Mouse (Mus musculus): ENCODE data around the gene Aox4. TPM values are rescaled to one million over a fixed set of nuclear protein-coding genes. Genes with fewer than 3 reads are reported as not detected.

Gene Aox4
- total RNA-seq (2021) = not detected
- long read RNA-seq, experiment 1 = 0 reads
- long read RNA-seq, experiment 2 = 0 reads

DNA sequence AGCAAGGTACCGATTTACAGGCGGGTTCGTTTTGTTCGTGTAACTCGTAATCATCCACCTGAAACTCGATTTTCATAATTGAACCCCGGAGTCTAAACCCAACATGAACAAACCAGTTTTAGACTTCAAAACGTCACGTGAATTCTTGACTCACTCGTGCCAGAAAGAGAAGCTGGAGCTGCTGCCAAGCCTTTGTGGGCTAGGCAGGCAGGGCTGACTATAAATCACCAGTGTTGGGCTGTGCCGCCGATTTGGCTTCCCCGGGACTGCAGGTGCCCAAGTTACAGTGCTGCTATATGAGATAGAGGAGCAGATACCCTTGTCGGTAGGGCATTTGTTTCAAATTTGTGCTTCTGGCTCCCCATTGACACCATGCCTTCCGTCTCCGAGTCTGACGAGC is at the start of gene Aox4:
TSS of gene Aox4 (plus strand) at position 195 of the 400 bp plus-strand sequence.
- DNase-seq (ENCODE audit: low spot score in 2 of 2) = peak; percentile 17 to 28

DNA sequence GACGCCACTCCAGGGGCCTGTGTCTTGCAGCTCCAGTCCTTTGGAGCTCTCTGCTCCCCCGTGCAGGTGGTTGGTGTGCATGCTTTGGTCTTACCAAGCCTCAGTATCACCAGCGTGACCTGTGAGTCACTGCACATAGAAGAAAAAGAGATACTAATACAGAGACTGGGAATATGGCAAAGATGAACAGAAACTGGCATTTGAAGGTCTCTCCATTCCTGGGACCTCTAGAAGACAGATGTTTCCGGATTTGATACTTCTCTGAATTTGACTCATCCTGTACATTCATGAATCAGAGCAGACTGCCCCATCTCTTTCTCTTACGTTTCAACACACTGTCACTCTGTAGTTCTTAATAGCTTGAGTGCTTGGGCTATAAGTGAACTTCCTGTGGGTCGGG is 40.3 kb upstream of the Aox4 start:
- DNase-seq (ENCODE audit: low spot score in 2 of 2) = no peak

DNA sequence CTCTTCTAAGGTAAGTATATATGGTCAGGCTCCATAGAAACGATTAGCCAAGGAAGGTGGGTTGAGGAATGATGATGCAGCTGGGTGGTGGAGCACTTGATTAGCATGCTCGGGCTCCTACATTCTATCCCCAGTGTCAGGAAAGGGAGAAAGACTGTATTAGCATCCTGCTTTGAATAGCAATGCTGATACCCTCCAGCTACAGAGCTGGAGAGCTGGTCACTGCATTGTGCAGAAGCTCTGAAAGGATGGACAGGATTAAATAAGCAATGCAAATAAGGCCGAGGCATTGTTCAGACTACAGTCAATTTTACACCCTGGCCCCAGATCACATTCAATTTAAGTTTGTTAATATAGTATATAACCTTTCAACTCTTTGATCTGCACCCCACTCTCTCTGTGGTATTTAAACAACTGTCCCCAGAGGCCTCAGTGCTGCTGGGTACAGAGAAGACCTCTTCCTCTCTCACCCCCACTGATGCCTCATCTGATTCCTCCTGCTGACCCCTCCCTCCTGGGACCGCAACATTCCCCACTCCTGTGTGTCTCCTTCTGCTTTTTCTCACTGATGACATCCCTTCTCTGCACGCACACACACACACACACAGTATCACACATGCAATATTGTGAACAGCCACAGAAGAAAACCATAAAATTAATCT is 21.6 kb upstream of the Aox4 start:
- no peak for DNase-seq (ENCODE audit: low spot score in 2 of 2)

DNA sequence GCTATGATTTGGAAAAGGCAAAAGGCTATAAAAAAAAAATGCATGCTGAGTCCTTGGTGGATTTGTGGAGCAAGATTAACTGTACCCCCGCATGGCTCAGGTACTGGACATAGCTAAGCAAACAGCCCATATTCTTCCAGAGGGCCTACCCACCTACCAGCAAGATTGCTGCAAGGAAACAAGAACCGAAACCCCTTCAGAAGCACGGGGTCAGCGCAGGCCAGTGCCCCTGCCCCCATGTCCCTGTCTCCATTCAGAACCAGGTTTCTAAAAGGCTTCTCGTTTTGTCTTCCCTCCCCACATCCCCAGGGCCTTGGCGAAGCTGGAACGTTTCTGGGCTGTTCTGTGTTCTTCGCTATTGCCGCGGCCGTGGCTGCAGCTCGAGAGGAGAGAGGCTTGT is 15.9 kb upstream of the Aox4 start:
- no peak for DNase-seq (ENCODE audit: low spot score in 2 of 2)

DNA sequence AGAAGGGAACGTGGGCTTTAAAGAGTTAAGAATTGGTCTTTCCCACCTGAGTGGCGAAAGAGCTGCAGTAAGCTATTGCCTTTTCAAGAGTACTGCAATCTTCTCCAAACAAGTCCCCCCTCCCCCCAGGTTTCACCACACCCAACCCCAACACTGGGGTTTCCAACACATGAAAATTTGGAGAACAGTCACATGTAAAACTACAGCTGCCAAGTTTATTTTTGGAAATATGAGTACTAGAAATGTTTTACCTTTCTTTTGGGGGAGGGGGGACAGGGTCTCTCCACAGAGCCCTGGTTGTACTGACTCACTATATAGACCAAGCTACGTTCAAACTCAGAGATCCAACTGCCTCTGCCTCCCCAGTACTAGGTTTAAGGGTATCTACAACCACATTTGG is 15.2 kb upstream of the Aox4 start:
- no peak for DNase-seq (ENCODE audit: low spot score in 2 of 2)

DNA sequence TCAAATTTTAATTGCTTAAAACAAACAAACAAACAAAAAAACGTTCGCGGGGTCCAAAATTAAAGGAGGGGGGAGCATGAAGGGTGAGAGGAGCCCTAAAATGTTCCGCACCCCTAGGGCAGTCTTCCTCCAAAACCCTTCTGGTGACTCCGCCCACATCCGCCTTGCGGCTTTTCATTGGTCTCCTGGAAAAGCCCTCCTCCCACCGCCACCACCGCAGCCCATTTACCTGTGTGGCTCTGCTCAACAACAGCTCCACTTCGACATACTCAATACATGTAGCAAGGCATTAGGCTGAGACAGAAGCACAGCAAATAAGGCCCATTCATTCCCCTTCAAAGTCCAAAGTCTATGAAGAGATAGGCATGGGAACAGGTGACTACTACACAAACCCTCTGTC is 14.7 kb upstream of the Aox4 start:
- no peak for DNase-seq (ENCODE audit: low spot score in 2 of 2)

DNA sequence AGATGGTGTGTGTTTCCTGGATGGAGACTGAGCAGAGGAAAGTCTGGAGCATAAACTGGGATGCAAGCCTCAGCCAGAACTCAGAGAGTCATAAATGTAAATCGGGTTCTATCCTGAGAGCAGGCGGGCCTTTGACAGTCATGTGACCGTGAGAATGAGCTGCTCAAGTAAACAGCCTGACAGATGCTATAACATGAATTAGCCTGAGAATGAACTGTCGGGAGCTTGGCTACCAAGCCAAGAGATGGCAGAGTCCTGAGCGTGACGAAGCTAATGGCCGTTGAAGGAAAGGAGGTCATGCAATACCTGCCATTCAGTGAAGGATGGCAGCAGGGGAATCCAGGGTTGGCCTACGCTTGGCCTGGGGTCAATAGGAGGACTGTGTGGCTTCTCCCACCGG is 13.2 kb upstream of the Aox4 start:
- no peak for DNase-seq (ENCODE audit: low spot score in 2 of 2)

DNA sequence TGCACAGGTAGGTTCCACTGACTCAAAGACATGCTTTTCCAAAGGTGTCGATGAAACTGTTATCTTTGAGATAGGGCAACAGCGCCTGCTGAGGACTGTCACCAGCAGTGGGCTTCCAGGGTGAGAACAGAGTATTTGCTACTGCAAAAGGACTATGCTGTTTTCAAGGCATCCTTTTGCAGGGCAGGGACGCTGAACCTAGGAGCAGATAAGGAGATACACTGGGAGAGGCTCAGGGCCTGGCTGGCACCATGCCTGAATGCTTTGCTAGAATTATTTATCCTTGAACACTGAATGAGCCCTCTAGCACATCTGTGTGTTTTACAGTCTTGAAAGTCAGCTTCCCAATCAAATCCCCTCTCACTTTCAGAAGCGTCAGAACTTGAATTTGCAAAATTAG is 11.8 kb upstream of the Aox4 start:
- DNase-seq (ENCODE audit: low spot score in 2 of 2) = peak in 1 of 2 experiments; percentile 4

DNA sequence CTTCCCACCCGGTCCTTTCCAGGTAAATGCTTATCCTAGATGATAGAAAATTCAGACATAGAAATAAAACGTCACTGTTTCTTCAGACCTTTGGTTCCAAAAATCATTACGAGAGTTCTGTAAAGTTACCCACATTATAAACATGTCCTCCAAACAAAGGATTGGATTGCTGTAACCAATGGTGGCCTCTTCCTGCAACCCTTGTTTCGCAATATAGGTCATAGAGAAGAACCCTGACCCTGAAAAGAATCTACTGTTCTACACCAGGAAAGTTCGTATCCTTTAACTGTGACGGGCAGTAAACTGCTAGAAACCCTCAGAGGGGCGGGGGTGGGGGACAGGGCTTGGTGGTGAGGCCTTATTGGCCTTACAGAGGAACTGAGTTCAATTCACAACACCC is 2.6 kb downstream of the Aox4 start:
- no peak for DNase-seq (ENCODE audit: low spot score in 2 of 2)

DNA sequence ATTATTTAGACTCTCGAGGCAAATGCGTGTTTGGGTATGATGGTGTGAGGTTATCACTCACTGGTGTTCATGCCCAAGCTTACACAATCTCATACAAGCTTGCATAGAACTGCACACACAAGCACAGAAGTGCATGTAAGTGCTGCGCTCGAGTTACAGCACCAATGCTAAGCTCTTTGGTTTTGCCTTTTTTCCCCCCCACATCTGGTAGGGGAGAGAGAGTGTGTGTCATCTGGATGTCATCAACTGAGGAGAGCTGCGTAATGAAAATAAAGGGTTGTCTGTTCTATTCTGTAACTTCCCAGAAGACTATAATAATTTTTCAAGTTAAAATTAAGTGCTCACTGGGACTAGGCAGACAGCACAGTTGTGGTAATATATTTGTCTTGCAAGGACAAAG is 3.6 kb downstream of the Aox4 start:
- DNase-seq (ENCODE audit: low spot score in 2 of 2) = no peak

DNA sequence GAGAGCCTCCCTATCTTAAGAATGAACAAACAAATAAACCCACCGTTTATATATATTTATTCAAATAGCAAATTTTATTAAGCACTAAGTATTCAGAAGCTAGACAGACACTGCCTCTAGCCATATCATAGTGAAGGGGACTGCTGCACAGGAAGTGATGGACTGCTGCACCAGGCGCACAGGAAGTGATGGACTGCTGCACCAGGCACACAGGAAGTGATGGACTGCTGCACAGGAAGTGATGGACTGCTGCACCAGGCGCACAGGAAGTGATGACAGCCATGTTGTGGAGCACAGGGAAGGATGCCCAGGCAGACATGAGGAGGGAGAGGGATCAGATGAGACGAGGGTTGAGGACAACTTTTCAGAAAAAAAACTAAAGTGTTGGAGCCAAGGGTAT is 5.2 kb downstream of the Aox4 start:
- no peak for DNase-seq (ENCODE audit: low spot score in 2 of 2)

DNA sequence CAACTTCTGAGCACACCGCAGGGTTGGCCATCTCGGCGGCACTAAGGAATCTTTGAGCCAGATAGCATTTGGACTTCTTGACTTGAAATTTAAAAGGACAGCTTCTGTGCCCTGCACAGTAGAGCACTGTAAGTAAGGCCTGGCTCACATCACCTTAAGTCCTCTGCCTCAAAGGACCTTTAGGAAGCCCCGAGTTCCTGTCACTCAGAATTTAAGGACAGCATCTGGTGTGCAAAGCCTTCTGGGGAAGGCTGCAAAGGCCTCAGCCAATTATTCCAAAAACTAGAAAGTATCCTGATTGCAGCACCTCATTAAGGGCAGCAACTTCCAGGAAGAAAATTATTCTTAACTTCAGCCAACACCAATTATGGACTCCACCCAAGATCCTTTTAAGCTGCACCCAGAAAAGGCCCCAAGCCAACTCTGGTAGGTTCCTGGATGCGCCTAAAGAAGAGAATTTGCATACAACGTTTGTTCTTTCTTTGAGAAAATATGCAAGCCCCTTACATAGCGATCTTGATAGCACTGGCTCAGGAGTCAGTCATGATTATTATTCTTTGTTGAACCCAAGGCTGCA is 5.8 kb downstream of the Aox4 start:
- DNase-seq (ENCODE audit: low spot score in 2 of 2) = no peak

DNA sequence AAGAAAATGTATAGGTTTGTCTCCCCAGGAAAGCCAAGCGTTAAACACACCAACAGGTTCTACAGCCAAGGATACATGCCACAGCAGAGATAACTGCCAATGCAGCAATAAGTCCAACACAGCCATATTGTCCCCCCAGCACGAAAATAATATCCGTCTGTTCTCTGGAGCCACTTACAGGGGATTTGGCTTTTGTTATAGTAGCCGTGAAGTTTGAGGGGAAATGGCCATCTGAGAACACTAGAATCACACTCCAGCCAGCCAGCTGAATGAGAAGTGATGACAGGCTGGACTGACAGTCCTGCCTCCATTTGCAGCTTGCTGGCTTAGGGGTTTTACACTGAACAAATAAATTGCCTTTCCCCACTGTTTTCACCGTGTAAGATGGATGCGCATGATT is 10.9 kb downstream of the Aox4 start:
- no peak for DNase-seq (ENCODE audit: low spot score in 2 of 2)

DNA sequence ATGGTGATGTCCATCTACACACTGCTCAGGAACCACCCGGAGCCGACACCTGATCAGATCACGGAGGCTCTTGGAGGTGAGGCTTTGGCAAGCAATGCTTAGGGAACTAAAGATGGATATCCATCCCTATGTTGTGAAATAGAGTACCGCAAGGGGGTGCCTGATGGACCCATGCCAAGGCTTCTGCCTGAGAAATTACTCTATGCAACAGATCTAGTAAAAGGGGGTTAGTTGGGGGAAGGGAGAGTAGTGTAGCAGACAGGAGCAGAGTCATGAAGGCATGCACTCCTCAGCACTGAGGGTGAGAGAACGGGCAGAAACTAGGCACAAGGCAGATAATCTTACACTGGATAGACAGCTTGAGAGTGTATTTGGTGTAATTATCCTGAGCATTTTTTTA is 11.7 kb downstream of the Aox4 start:
- no peak for DNase-seq (ENCODE audit: low spot score in 2 of 2)

DNA sequence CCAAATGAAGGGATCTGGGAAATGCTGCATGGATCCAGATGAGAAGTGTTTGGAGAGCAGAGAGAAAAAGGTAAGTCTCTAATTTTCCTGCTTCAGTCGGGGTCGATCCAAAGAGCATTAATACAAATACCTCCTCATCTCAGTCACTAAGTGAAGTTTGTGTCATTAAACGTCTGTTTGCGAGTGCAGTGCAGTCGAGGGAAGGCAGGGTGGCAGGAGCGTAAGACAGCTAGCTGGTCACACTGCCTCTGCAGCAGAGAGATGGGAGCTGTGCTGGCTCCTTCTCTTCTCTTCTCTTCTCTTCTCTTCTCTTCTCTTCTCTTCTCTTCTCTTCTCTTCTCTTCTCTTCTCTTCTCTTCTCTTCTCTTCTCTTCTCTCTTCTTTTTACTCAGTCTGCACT is 17.9 kb downstream of the Aox4 start:
- DNase-seq (ENCODE audit: low spot score in 2 of 2) = no peak

DNA sequence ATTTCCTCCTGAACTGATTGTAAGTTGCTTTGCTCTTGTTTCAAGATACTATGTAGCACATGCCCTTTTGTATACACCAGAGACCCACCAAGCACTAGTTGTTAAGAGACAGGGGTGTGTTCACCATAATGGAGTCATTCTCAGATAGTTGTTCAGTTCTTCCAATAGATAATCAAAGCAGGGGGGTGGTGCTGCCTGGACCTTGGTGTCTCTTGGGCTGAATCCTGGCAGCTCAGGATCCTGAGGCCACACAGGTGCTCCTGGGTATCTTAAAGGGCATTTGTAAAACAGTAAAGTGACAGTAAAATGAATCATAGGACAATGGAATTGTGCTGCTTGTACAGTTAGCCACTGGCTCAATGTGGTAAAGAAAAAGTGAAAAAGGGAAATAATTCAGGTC is 18.7 kb downstream of the Aox4 start:
- no peak for DNase-seq (ENCODE audit: low spot score in 2 of 2)

DNA sequence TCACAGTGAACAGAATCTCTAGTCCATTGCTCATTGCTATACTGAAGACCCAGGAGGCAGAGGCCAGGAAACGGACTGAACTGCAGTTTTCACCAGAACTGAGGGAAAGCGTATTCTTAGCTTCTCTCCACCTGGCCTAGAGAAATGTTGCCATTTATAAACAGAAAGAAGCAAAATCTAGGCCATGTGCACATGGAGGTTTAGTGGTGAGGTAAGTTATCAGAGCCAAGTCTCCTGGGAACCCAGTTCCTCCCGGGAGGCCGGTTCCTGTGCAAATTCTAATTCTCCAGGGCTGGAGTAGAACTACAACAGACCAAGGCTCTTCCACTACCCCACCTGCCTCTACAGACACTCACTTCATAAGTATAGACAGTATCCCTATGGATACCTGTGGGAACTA is 19.6 kb downstream of the Aox4 start:
- DNase-seq (ENCODE audit: low spot score in 2 of 2) = no peak

DNA sequence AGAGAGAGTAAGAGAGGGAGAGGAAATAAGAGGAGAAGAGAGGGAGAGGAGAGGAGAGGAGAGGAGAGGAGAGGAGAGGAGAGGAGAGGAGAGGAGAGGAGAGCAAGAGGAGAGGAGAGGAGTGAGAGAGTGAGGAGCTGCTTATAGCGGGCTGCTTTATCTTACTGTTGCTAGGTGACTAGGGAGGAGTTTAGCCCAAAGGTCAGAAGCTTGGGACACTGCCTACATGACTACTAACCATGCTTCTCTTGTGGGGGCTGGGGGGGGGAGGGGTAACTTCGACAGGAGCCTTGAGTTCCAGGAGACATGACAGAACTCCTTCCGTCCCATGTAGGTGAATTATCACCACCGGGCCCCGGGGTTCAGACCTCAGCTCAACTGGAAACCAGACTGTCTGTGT is 20.3 kb downstream of the Aox4 start:
- DNase-seq (ENCODE audit: low spot score in 2 of 2) = no peak

DNA sequence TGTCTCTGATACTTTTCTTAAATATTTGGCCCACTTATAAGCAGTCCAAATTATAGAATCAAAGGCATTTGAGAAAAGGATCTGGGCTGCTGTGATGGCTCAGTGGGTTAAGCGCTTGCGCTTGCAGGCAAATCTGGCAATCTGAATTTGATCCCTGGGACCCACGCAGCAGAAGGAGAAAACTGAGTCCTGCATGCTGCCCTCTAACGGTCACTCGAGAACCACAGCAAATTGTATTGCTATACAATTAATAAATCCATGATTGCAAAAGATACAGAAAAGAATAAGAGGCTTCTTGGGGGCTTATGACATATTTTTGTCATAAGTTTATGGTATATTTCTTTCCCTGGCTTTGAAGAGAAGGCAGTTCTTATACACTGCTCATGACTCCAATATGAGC is 25.2 kb downstream of the Aox4 start:
- DNase-seq (ENCODE audit: low spot score in 2 of 2) = no peak

DNA sequence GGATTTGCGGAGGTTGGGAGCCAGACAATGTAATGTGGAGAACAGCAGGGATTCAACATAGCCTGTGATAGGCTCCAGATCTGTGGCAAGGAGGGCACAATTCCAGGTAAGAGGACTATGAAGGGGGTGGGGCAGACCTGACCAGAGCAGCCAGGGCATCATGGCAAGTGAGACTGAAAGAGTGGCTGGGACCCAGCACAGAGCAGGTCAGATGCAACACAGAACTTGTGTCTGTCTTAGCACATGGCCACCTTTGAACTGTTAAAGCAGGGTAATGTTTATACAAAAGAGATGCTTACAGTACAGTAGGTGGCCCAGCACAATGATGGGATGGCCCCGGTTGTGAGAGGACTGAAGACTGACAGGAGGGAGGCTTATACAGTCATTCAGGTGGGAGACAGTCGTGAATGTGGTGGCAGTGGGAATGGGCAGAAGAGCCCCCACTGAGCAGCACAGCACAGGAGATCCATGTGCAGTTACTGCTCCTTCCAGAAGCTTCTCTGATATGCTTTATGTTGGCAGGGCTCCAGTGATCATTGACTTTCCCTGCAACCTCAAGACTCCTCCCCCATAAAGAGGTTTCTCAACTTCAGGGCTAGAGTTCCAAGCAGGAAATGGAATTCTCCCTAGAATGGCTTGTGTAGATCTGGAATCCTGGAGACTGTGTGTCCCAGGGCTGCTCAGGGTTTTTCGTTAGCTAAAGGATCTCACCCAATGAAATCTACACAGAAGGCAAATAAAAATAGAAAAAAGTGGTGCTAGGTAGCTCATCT is 27.5 kb downstream of the Aox4 start:
- no peak for DNase-seq (ENCODE audit: low spot score in 2 of 2)

DNA sequence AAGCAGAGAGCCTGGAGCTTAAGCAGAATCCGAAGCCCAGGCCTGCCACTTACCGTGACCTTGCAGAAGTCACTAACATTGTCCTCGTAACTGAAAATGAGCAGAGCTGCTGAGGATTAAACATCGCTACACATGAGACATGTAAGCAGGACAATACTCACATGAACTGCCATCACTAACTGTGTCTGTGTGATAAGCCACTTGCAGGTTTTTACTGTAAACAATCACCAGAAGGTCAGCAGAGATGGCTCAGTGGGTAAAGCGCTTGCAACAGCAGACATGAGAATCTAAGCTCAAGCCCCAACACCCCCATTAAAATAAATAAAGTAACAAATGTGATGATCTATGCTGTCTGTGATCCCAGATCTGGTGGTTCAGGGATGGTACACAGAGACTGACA is 28.2 kb downstream of the Aox4 start:
- no peak for DNase-seq (ENCODE audit: low spot score in 2 of 2)

DNA sequence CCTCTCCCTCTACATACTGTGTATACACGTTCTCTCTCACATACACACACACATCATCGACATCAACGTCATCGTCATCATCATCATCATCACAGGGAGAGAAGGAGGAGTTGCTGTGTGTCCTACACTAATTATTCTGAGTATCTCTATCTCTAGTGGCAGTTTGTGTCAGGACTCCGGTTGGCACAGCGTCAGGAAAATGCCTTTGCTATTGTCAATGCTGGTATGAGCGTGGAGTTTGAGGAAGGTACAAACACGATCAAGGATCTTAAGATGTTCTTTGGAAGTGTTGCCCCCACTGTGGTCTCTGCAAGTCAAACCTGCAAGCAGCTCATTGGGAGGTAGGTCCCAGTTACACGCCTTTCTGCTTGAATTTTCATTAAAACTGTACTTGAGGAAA is 28.8 kb downstream of the Aox4 start:
- DNase-seq (ENCODE audit: low spot score in 2 of 2) = no peak

DNA sequence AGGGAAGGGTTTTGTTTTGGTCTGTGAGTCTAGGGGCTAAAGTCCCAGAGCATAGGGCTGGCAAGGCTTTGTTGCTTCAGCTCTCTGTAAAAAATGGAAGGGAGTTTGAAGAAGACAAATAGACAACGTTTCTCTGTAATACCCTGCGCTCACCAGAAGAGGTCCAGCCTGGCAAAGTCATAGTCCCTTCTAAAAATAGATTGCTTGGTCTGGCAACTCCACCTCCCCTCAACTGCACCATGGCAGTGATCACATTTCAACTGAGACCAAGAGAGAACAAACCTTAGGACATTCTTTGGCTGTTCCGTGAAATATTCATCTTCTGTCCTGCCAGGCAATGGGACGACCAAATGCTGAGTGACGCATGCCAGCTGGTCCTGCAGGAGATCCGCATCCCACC is 30.1 kb downstream of the Aox4 start:
- DNase-seq (ENCODE audit: low spot score in 2 of 2) = no peak
